Mouse (Mus musculus) adrenal gland, adult 2 months (tissue): ENCODE data around the gene Nap1l4. TPM values are rescaled to one million over a fixed set of nuclear protein-coding genes. Genes with fewer than 3 reads are reported as not detected.
"Not testable (repeated sequence)": the region's sequence is repeated elsewhere in the genome, so short reads cannot be mapped to it uniquely, and the experiment has no call there.

ENCODE experiments used
- DNase-seq: peaks from one replicate; pipeline ENCODE4 v3.0.0; 2021
- long read RNA-seq: library from polyadenylated mRNA; stranded (forward); transcript quantifications from one replicate; pipeline ENCODE4 v2.0.0, GENCODE M21; 2021
- polyA plus RNA-seq: library from polyadenylated mRNA; depleted of rRNA; stranded (reverse); fragments of >200 nt; gene quantifications from 2 replicates; pipeline ENCODE4 v1.2.3, GENCODE M21; 2012; rRNA removed
- total RNA-seq, 2 experiments: library from RNA; stranded (reverse); gene quantifications; 2 replicates each; pipeline ENCODE4 v1.2.3; 2021

Nap1l4 gene
- total RNA-seq (100 to 1,000 TPM; 149 to 217 TPM), polyA plus RNA-seq (35.0 and 40.0 TPM in 2 replicates)
- long read RNA-seq, transcript Nap1l4-206 (15 exons, 2,259 nt) = major isoform, 111 of 212 reads
- long read RNA-seq, transcript Nap1l4-201 (16 exons, 2,285 nt) = minor isoform, 44 of 212 reads
- long read RNA-seq, transcript Nap1l4-209 (15 exons, 2,281 nt) = minor isoform, 6 of 212 reads
- long read RNA-seq, partial matches to known transcripts = 7 of 212 reads
- long read RNA-seq, other reads (novel, unspliced or antisense) = 43 of 212 reads

DNA sequence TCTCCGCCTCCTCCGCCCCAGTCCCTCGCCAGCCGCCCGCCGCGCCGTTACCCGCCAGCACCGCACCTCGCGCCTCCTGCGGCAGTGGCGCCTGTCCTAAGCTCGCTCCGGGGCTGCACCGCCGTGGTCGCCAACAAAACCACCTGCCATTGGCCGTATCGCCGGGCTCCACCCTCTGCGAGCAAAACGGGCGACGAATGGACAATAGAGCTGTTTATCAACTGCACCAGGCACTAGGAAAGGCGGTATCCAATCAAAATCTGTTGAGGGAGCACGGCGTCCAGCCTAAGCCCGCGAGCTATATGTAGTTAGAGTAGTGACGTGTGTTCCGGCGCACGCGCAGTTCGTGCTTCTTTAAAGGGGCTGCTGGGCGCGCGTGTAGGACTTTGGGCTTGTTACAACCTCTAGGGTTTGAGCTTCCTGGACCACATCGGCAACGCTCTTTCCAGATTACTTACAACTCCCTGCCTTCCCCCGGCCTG, at the start of gene Nap1l4:
Nap1l4 (minus strand) TSS at position 131 of the 482 bp plus-strand sequence.
- peak; percentile 100 for DNase-seq

DNA sequence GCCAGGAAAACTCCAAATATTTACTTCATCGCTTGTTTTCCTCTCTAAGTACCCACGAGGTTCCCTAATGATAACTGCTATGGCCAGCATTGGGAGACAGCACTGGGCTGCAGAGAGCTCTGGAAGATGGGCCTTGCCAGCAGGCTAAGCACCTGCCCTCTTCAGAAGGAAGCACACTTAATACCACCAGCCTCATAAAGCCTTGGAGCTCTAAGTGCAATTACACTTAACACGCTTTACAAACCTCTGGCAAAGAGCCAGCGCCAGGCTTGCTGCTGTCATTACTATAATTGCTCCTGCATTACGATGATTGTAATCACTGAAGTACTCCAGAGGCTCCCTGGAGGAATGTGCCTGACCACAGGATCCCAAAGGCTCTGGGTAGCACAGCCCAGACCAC, 46.0 kb upstream of the Nap1l4 start:
- no peak for DNase-seq

DNA sequence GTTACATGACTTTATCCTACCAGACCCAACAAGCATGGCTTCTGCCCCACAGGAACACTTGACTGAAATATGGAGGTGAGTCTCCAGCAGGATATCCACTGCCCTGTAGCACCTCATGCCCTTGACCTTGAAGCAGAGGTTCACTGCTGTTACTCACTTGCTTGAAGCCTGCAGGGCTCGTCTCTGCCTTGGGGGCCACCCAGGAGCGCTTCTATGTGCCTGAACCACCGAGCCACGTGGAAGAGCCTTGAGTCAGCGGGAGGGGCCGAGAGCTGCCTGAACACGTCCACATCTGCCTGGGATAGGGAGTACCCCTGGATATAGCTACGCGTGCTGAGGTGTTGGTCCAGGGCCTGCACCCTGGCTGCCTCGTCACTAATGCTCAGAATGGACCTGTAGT, 43.3 kb upstream of the Nap1l4 start:
- no peak for DNase-seq

DNA sequence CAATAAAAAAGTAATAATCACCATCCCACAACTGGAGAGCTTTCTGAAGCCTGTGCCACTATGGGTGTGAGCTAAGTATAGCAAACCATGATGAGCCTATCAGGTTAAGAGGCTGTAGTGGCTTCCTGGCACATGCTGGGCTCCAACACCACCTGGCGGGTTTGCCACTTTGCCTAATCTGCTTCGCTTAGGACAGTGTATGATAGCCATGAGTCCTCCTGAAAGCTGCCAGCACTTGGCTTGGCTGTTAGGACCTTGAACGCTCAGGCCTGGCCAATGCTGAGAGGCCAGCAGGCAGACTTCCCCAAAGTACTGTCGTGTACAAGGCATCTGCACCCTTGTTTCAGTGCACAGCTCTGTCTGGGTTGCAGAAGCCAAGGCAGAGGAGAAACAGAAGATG, 39.1 kb upstream of the Nap1l4 start:
- DNase-seq = no peak

DNA sequence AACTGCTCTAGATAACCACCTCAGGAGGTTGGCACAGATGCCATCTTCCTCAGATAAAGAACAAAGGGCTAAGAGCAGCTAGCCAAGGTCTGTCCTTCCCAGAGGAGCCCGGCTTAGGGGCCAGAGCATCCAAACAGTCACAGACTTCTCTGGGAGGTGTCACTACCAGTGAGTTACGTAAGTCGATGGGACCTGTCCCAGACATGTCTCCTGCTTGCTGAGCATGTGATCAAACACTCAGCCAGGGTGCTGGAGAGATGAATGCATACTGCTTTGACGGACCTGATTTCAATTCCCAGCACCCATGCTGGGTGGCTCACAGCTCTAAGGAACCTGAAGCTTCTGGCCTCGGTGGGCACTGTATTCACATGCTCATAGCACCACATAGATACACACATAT, 38.7 kb upstream of the Nap1l4 start:
- no peak for DNase-seq

DNA sequence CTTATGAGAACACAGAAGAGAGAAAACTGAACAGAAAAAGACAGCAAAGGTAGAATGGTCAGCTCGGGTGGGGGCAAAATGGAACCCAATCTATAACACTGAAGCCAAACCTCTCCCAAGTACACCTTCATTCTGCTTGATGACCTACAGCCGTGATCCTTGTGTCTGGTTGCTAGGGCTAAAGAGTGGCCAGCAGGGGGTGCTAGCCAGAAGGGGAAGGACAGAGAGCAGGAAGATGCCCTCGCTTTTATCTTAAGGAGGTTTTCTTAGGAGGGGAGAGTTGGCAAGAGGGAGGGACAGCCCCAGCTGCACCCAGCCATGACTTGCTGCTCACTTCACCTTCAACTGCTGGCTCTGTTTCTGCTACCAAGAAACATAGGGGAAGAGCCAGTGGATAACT, 35.0 kb upstream of the Nap1l4 start:
- peak; percentile 75 for DNase-seq

DNA sequence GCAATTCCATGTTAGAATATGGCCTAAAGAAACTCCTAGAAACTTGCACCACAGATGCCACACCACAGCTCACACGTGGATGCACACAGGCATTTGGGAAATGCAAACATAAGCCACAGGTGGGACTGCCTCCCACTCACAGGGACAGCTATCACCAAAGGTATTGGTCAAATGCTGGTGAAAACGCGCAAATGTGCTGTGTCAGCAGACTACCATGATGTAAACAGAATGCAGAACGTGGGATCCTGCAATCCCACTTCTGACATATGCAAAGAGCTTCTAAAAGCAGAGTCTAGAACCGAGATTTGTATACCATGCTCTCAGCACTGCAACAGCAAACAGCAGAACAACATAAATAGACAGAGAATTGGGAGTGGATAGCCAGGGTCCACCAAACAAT, 34.1 kb upstream of the Nap1l4 start:
- no peak for DNase-seq

DNA sequence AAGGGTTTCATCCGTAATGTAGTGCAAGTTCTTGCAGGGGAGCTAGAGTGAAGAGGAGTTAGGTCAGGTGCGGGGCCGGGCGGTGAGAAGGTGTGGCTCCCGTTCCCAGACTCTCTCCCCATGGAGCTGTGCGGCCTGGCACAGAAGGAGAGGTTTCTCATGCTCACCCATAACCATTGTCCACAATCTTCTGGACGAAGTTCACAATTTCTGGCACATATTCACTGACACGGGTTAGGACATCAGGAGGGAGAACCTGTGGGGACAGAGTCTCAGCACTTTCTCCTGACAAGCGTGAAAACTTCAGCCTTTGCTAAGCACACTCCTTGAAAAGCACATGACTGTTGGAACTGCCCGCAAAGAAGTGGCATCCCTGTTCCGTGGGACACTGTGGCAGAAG, 26.8 kb upstream of the Nap1l4 start:
- DNase-seq = no peak

DNA sequence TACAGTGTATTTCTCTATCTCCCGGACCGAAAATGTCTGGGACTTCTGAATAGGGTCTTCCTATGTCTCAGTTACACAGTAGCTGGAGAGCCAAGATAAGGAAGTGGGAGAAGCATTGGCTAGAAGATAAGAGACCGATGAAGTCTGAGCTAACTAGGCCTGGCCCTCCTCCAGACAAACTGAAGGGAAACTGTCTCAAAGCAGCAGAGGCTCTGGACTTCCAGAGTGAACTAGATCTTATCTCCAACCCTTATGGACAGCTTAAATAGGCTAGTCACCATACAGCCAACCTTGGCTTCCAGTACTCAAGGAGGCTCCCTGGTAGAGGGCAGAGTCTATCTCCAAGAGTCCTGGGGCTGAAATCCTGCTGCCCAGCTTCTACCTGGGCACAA, 16.7 kb upstream of the Nap1l4 start:
- DNase-seq = no peak

DNA sequence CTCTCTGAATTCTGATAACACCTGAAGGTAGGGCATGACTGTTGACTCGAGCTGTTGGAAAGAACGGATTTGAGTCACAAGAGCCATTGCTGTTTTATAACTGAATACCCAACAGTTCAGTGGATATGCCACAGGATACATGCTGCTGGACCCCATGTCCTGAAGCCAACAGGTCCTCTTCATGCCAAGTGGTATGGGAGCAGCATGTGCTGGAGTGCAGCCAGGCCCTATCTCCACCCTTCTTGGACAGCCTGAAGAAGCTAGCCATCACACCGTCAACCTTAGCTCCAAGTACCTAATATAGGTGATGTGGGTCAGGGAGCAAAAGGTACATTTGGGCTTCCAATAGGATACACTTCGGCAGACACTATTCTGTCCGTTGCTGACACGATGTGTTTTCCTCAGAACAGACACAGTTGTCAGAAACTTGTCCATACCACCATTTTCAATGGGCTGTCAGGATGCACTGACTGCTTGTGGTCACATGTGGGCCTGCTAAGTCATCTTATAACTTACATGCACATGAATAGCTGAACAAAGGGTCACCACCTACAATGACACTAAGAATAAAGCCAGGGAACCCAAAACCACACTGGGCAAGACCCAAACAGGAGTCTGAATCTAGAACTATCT, 16.2 kb upstream of the Nap1l4 start:
- no peak for DNase-seq

DNA sequence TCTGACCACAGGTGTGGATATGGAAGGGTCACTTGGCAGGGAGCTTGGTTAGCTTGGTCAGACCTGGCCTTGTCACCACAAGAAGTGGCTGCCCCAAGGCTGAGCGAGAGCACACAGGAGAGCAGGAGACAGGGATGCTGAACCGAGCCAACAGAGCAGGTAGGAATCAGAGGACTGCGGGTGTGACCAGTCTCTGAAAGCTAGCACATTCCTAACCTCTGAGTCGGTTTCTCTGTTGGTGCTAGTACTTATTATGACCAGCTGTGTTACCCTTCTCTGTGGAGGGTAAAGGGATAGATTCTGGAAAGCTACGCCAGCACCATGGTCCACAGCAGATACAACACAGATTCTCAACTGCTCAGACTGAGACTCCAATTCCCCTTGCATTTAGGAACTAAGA, 14.9 kb upstream of the Nap1l4 start:
- DNase-seq = no peak

DNA sequence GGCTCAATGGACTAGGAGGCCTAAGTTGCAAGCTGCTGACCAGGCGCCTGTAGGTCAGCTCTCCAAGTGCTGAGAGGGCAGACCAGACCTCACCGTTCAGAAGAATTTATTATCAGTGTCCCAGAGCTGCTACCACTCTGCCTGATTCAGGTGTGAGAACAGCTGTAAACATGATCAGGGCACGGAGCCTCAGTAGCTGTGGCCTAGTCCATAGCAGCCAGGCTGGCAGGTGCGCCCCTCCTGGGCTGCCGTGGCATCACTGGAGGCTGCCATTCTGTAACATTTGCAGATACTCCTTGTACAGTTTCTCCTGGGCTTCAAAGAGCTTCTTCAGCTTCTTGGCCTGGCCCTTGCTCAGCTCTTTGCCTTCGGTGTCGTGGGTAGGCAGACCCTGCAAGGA, 8.7 kb upstream of the Nap1l4 start:
- DNase-seq = no peak

DNA sequence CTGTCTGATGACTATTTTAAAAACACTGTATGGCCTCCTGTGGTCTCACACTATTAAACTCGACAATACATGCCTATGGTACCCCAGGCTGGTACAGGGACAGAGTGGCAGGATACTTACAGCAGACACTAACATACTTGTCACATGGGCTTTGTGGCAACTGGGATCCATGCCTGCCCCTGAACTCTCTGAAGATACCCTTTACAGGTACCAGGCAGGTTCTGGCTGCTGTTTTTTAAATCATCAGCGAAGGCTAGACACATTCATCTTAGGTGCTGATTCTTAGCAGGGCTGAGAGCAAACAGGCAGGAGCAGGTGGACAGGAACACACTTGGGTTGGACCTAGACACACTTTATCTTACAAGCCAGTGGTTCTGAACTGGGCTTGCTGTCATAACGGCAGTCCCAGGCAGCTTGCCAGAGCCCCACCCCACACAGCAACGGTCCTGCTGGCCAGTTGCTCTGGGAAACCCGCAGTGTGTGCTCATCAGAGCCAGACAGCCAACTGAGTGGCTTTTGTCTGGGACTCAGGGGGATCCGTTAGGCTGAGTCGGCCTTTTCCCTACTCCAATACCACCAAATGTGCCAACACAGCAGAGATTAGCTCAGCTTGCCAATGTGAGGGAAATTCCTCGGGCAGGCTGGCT, 8.2 kb upstream of the Nap1l4 start:
- DNase-seq = peak; percentile 54

DNA sequence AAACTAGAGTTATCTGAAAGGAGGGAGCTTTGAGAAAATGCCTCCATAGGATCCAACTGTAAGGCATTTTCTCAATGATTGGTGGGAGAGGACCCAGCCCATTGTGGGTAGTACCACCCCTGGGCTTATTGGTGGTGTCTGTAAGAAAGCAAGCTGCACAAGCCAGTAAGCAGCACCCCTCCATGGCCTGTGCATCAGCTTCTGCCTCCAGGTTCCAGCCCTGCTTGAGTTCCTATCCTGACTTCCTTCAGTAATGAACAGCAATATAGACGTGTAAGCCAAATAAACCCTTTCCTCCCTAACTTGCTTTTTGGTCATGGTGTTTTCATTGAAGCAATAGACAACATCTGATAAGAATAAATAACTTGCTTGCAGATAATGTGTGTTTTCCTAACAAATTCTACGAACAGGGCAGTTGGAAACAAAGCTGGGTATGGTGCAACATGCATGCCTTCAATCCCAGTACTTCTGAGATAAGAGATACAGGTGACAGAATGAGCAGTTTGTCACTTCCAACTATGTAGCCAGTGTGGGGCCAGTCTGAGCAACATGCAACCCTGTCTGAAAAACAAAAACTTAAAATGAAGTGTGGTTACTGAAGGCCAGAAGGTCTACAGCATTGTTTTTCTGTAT, 798 bp upstream of the Nap1l4 start:
- DNase-seq = no peak

DNA sequence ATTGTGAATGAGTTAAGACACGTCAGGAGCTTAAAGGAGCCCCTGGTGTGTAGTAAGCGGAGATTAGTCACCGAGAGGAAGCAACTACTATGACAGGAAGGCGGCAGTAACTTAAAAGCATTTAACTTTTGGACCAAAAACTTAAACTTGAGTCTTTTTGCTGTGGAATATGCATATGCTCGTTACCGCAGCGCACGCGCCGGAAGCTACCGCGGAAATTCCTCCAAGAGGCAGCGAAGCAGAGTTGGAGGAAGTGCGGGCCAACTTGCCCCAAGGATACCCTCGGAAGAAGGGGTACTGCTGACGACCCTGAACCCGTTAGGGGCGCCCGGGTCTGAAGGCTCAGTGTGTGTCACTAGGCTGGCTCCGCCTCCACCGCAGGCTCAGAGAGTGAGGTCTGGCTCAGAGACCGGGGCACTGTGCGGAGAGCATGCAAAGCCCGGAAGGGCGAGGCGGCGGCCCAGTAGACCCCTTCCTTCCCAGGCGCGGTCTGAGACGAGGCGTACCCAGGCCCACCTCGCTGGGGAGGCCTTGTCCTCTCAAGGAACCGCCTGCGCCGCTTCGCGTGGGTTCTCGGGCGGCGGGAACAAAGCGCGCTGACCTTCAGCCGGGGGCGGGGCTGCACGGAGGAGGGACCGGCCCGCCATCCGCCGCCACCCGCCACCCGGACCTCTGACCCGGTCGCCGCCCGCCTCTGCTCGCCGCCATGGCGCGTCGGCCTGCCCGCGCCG, 510 bp downstream of the Nap1l4 start:
- no peak for DNase-seq

DNA sequence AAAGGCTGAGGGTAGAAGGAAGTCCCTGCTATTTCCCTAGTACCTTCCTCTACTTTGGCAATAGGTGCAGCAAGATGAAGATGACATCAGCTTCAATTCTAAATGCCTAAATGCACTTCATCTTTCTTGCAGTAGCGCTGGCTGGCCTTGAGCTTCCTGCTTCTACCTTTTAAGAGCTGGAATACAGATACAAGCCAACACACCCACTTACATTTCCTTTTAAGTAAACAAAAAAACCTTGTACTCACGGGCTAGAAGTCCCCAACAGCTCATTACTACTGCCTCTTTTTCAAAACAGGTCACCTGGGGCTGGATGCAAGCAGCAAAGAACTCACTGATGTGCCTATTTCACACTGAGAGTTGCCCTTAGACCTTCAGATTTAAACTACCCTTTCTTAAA, 2.4 kb downstream of the Nap1l4 start:
- peak; percentile 11 for DNase-seq

DNA sequence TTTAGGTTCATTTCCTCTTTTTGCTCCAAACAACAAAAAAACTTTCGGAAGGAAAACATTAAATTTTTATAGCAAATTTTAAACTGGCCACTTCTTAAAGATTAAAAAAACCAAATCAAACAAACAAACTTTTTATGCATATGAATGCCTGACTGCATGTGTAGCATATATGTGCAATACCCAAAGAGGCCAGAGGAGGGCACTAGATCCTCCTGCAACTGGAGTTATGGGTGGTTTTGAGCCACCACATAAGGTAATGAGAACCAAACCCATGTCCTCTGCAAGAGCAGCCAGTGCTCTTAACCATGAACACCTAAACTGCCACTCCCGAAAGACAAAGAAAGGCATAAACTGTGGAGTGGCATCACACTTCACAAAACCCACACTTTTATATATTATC, 4.5 kb downstream of the Nap1l4 start:
- no peak for DNase-seq

DNA sequence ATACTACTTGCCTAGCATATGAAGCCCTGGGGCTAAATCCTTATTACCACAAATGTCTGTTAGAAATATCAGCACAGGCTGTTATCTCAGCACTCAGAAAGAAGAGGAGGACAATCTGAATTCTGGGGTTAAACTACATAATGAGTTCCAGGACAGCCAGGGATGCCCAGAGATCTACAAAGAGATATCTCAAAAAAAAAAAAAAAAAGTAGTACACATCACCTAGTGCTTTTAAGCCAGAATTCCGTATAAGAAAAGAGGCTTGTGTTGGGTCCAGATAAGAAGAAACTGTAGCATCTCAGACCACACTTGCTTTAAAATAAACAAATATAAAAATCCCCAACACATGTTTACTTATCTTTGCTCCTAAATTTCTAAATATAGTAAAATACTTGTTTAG, 10.2 kb downstream of the Nap1l4 start:
- no peak for DNase-seq

DNA sequence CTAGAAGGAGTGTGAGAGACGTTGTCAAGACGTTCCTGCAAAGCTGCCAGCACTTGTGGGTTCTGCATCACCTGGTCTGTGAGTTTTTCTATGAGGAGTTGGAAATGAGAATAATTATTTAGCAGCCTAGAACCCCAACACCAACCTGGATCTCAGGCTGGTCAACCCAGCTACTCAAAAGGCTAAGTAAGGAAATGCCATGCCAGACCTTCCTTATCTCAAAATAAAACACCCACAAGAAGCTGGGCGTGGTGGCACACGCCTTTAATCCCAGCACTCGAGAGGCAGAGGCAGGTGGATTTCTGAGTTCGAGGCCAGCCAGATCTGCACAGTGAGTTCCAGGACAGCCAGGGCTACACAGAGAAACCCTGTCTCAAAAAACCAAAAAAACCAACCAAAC, 10.7 kb downstream of the Nap1l4 start:
- DNase-seq = not testable (repeated sequence)

DNA sequence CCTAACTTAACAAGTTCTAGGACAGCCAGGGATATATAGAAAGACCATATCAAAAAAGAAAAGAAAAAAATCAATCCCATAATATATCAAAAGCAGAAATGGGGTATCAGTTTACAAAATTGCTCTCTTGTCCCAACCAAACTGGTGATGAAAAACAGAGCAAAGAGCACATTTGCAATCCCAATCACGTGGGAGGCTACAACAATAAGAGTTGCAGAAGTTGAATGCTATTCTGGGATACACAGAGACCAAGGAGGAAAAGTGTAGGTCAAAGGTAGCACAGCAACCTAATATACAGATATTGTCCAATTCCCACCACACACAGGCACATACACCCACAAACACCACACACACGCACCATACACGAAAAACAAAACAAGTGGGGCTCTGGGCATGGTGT, 12.7 kb downstream of the Nap1l4 start:
- no peak for DNase-seq

DNA sequence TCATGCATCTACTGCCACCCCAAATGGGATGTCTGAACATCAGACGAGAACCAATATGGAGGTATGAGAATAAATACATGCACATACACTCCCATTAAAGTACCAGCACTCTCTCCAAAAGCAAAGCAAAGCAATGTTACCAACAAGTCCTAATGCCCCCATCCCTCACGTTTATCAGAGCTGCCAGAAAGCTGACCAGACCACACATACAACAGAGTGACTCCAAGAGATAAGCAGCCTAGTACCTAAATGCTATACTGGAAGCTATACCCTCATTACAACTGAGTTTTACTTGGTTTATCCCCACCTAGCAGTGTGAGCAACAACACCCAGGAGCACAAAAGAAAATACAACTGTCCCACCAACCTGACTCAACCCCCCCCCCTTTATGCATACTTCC, 15.6 kb downstream of the Nap1l4 start:
- no peak for DNase-seq

DNA sequence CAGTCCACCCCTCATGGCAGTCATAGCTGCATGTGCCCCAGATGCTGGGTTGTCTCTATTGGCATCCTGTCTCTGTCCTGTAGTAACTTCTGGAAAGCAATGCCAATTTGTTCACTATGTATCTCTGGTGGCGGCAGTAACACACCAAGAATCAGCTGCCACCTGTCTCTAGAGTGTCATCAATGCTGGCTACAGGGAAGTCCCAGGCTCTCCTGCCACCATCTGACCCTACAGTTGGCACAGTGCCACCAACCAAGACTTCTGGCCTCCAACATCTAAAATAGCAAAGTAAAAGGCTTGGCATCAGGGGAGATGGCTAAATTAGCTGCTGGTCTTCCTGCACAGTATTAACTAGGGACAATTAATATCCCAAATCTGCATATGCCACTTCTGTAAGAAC, 16.5 kb downstream of the Nap1l4 start:
- no peak for DNase-seq
